Mouse (Mus musculus) spleen, adult 2 months (tissue): Measurements from ENCODE around the gene Neu1. TPM values are rescaled to one million over a fixed set of nuclear protein-coding genes. Genes with fewer than 3 reads are reported as not detected.

ENCODE experiments used
- DNase-seq, 2 experiments: peaks; one replicate each; pipeline versions ENCODE4 v3.0.0 to v3.0.0-alpha.2; 2012 to 2021; ENCODE audit warnings: low spot score in 2 of 2, low read depth in 1 of 2
- H3K27ac ChIP-seq: fragments of 200-500 bp; 2 replicates; pipeline ENCODE4 v1.5.1; 2012; ENCODE audit warnings: low read length, inconsistent platforms; ENCODE audit not compliant: insufficient read depth
- H3K27me3 ChIP-seq: fragments of 200-500 bp; 2 replicates; pipeline ENCODE4 v1.6.1; 2012; ENCODE audit warnings: mild to moderate bottlenecking, moderate library complexity, low read length, inconsistent platforms; ENCODE audit not compliant: control insufficient read depth, insufficient read depth
- H3K36me3 ChIP-seq: fragments of 200-500 bp; 2 replicates; pipeline ENCODE4 v1.6.1; 2012; ENCODE audit warnings: mild to moderate bottlenecking, low read length, inconsistent platforms; ENCODE audit not compliant: control insufficient read depth, insufficient read depth
- H3K4me1 ChIP-seq: fragments of 200-500 bp; 2 replicates; pipeline ENCODE4 v1.6.1; 2011; ENCODE audit warnings: inconsistent platforms; ENCODE audit not compliant: control insufficient read depth, insufficient read depth, insufficient read length
- H3K4me3 ChIP-seq: fragments of 200-500 bp; 2 replicates; pipeline ENCODE4 v1.5.1; 2011; ENCODE audit warnings: mild to moderate bottlenecking, inconsistent platforms; ENCODE audit not compliant: insufficient read depth, insufficient read length; ENCODE audit errors: extremely low read depth
- CTCF ChIP-seq: fragments of 200-500 bp; IDR thresholded peaks from 2 replicates; pipeline ENCODE4 v1.5.1; 2011; ENCODE audit warnings: mild to moderate bottlenecking, inconsistent platforms; ENCODE audit not compliant: insufficient read depth, insufficient read length, insufficient replicate concordance; ENCODE audit errors: extremely low read depth
- POLR2A ChIP-seq: fragments of 200-500 bp; IDR thresholded peaks from 2 replicates; pipeline ENCODE4 v1.6.1; 2011; ENCODE audit warnings: low read depth, low read length, inconsistent platforms
- WGBS: fragments of 180-500 bp; shearing (Covaris S2); methylation state at CpG from one replicate; pipeline ENCODE4 v1.1.7; 2018; 5-methylcytosine and 5-hydroxymethylcytosine counted together
- polyA plus RNA-seq: library from polyadenylated mRNA; depleted of rRNA; stranded (reverse); fragments of >200 nt; gene quantifications from 2 replicates; pipeline ENCODE4 v1.2.3, GENCODE M21; 2012

Neu1 gene
- polyA plus RNA-seq, 1 experiment = 45.8 TPM

DNA sequence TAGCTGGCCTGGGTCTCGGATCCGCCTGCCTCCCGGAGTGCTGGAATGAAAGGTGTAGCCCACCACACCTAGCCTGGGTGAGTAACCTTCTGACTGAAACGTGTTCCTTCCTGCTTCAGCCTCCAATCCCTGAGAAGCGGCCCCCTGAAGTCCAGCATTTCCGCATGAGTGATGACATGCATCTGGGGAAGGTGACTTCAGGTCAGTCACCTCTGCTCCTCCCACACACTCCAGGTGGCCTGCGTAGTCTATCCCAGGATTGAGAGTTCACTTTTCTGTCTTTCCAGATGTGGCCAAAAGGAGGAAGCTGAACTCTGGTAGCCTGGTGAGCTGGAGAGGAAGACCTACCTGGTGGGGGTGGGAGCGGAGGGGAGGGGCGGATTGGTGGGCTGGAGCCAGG is 28.2 kb upstream of the Neu1 start:
- H3K4me3 ChIP-seq = no peak overlapping the region
- H3K4me1 ChIP-seq = no peaks in the 10 kb centered on the region
- no peaks in the 10 kb centered on the region for H3K27me3 ChIP-seq
- no peak overlapping the region for H3K27ac ChIP-seq
- DNase-seq = no peak
- peaks cover 40% of the 10 kb centered on the region for H3K36me3 ChIP-seq
- TF ChIP-seq CTCF (no peak), POLR2A (no peak)
- 90% methylated on average over 9 of the region's 9 CpGs for WGBS

DNA sequence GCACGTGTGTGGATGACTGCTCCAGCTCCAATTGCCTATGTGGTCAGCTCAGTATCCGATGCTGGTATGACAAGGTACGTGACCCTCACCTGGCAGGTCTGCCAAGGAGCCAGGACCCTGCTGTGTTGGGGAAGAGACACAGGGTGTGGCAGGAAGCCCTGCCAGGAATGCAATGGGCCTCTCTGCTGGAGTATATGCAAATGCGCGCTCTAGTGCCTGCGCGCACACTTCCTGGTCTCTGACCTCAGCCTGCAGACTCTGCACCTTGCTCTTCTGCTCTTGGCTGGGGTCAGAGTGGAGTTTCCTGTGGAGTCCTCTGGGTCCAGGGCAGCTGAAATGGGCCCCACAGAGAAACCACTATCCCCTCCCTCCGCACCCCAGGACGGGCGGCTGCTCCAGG is 20.1 kb upstream of the Neu1 start:
- Histone ChIP-seq H3K4me3 (no peak overlapping the region), H3K27ac (0 out of 2 replicates have a peak overlapping the region, but pooled peaks have one; percentile 6), H3K36me3 (peaks cover 51% of the 10 kb centered on the region), H3K27me3 (no peaks in the 10 kb centered on the region), H3K4me1 (peaks cover 3% of the 10 kb centered on the region; the same call in 1 of the 2 replicates)
- 73% methylated on average over 10 of the region's 10 CpGs for WGBS
- DNase-seq = no peak
- TF ChIP-seq CTCF (no peak), POLR2A (no peak)

DNA sequence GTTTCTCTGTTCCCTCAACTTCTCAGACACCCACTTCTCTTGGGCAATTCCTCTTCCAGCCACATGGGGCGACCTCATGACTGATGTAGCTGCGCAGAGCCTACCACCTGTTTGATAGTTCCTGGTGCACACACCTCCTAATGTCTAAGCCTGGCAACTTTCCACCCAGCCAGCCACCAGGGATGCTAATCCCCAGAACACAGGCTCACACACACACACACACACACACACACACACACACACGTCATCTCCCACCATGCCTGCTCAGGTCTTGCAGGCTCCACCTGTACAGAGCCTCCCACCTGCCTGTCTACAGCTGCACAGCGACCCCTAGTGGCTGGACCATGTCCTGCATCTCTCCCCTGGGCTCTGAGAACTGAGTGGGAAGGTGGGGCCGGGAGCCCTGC is 19.1 kb upstream of the Neu1 start:
- Histone ChIP-seq H3K27me3 (no peaks in the 10 kb centered on the region), H3K27ac (no peak overlapping the region), H3K4me1 (peaks cover 3% of the 10 kb centered on the region; the same call in 1 of the 2 replicates), H3K4me3 (no peak overlapping the region), H3K36me3 (peaks cover 42% of the 10 kb centered on the region)
- DNase-seq = peak; percentile 74 to 81
- TF ChIP-seq CTCF (peak; percentile 98), POLR2A (no peak)
- WGBS = 48% methylated on average over 5 of the region's 5 CpGs

DNA sequence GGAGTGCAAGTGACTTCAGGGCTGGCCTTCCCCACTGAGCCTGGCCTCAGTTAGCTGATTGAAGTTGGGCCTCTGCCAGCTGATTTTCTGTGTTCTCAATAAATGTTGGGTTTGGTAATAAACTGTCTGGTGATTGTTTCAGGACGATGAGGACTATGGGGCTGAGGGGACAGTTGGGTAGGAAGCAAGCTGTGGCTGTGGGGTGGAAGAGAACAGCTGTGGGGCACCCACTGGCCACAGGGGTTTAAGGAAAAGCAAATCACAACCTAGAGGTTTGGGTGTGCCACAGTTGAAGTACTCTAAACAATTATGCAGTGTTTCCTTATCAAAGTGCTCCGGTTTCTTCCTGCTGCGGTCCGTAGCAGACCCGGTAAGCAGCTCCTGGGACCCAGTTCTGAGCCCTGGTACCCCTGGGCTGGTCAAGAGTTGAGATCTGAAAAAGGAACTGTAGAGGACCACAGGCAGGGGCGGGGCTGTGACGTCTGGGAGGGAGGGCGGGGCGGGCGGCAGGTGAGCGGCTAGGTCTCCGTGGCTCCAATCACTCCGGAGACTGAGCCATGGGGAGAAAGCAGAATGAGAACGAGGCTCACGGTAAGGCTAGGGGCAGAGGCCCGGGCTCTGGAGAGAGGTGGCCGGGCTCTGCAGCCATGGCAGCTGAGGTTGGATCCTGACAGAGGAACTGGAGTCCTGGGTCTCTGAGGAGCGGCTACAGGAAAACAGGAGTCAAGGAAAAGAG is 17.0 kb upstream of the Neu1 start, which contains the start of gene Slc44a4:
TSS of gene Slc44a4 (plus strand) at position 537 of the 736 bp plus-strand sequence.
- Histone ChIP-seq H3K27ac (no peak within 1 kb of the TSS), H3K4me3 (no peak within 1 kb of the TSS)
- no peak for TF ChIP-seq CTCF
- no peak for TF ChIP-seq POLR2A

DNA sequence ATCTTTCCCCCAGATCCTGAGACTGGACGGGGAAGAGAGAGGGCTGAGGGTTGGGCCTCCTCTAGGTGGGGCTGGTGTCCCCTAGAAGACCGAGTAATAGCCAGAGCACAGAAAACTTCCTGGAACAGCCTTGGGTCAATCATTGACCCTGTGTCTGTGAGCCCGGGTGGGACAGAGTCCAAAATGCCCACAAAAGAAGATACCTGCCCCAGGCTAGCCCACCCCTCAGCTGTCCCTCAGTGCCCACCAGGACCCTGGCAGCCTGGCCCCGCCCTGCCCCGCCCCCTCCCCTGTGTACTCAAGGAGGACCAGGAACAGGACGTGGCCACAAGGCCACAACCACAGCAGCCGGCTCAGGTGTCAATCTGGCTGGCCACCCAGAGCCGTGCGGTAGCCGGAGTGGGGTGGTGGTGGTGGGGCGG is 15.6 kb upstream of the Neu1 start:
- no peak for TF ChIP-seq POLR2A
- TF ChIP-seq CTCF = 0 out of 2 replicates have a peak, but pooled peaks have one; percentile 4
- Histone ChIP-seq H3K27ac (no peak overlapping the region), H3K36me3 (peaks cover 15% of the 10 kb centered on the region), H3K4me3 (no peak overlapping the region), H3K27me3 (no peaks in the 10 kb centered on the region), H3K4me1 (peaks cover 3% of the 10 kb centered on the region; the same call in 1 of the 2 replicates)
- 21% methylated on average over 11 of the region's 11 CpGs for WGBS
- no peak for DNase-seq

More for the DNA sequence above, 17.0 kb upstream of the Neu1 start, which contains the start of gene Slc44a4:
- no peak for DNase-seq
- 71% methylated on average over 18 of the region's 18 CpGs for WGBS
- Histone ChIP-seq H3K4me1 (peaks cover 3% of the 10 kb centered on the region; the same call in 1 of the 2 replicates), H3K27me3 (no peaks in the 10 kb centered on the region), H3K36me3 (peaks cover 22% of the 10 kb centered on the region)

DNA sequence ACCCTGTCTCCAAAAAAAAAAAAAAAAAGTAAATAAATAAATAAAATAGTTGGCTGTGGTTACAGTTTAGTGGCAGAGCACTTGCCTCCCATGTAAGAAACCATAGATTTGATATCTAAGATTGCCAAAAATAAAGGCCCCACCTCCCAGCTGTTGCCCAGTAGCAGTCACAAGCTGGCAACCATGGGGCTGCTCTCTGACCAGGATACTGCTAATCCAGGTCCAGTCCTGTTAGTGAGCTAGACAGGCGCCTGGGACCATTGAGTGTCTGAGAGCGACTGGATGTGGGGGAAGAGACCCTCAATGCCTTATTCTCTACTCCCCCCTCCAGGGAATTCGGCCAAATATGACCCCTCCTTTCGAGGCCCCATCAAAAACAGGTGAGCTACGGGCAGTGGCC is 14.7 kb upstream of the Neu1 start:
- TF ChIP-seq CTCF (no peak), POLR2A (no peak)
- 83% methylated on average over 5 of the region's 5 CpGs for WGBS
- H3K27me3 ChIP-seq = no peaks in the 10 kb centered on the region
- no peak overlapping the region for H3K4me3 ChIP-seq
- DNase-seq = no peak
- no peak overlapping the region for H3K27ac ChIP-seq
- H3K36me3 ChIP-seq = peaks cover 6% of the 10 kb centered on the region
- H3K4me1 ChIP-seq = peaks cover 3% of the 10 kb centered on the region; the same call in 1 of the 2 replicates

DNA sequence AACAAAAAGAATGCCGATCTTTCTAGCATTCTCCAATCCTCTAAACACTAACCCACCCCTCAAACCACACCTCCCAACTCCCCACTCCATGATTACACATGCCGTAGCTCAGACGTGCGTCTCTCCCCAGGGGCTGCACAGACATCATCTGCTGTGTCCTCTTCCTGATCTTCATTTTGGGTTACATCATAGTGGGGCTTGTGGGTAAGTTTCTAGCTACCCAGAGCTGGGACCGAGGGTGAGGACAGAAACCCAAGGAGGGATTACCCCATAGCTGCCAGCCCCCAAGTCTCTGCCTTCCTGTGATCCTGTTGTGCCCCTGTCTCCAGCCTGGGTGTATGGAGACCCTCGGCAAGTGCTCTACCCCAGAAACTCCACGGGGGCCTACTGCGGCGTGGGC is 13.9 kb upstream of the Neu1 start:
- Histone ChIP-seq H3K36me3 (peaks cover 5% of the 10 kb centered on the region), H3K27me3 (no peaks in the 10 kb centered on the region), H3K27ac (no peak overlapping the region), H3K4me3 (no peak overlapping the region), H3K4me1 (peaks cover 3% of the 10 kb centered on the region; the same call in 1 of the 2 replicates)
- whole genome bisulfite sequencing = 79% methylated on average over 9 of the region's 9 CpGs
- no peak for TF ChIP-seq POLR2A
- no peak for TF ChIP-seq CTCF
- no peak for DNase-seq
